Mouse (Mus musculus) bone marrow, adult 2 months (tissue): ENCODE results near the gene Smpd3. TPM values are rescaled to one million over a fixed set of nuclear protein-coding genes. Genes with fewer than 3 reads are reported as not detected.

Source experiments
- H3K27ac ChIP-seq: fragments of 200-500 bp; 2 replicates; pipeline ENCODE4 v1.5.1; 2012; ENCODE audit warnings: low read depth, mild to moderate bottlenecking, control low read depth, inconsistent platforms, low read length; ENCODE audit not compliant: control insufficient read depth, poor library complexity, insufficient read depth
- H3K4me1 ChIP-seq: fragments of 200-500 bp; 2 replicates; pipeline ENCODE4 v1.6.1; 2011; ENCODE audit warnings: low read length; ENCODE audit not compliant: control insufficient read depth, insufficient read depth
- H3K4me3 ChIP-seq: fragments of 200-500 bp; replicated peaks from 2 replicates; pipeline ENCODE3; 2011; ENCODE audit warnings: mild to moderate bottlenecking, low read depth, low read length, control low read depth; ENCODE audit not compliant: control insufficient read depth
- CTCF ChIP-seq: fragments of 200-500 bp; IDR thresholded peaks from 2 replicates; pipeline ENCODE4 v1.5.1; 2011; ENCODE audit warnings: low read length, control low read depth; ENCODE audit not compliant: control insufficient read depth, insufficient read depth
- POLR2A ChIP-seq: fragments of 200-500 bp; IDR thresholded peaks from 2 replicates; pipeline ENCODE4 v1.6.1; 2011; ENCODE audit warnings: low read depth, mild to moderate bottlenecking, control low read depth, low read length, borderline replicate concordance; ENCODE audit not compliant: control insufficient read depth
- WGBS: fragments of 180-500 bp; shearing (Covaris S2); methylation state at CpG from one replicate; pipeline ENCODE4 v1.1.7; 2018; 5-methylcytosine and 5-hydroxymethylcytosine counted together
- polyA plus RNA-seq: library from polyadenylated mRNA; stranded (reverse); fragments of >200 nt; gene quantifications from 2 replicates; pipeline ENCODE4 v1.2.4, GENCODE M21; 2011; ENCODE audit warnings: low replicate concordance; ENCODE audit not compliant: missing spikeins, insufficient read depth, insufficient read length

The Smpd3 gene
- polyA plus RNA-seq, 1 experiment = 0.87 TPM

GRCm38 (mm10) chr8:106289464-106289863, 48.3 kb downstream of the Smpd3 start:
- TF ChIP-seq POLR2A = no peak
- TF ChIP-seq CTCF = no peak
- Histone ChIP-seq H3K27ac (no peak overlapping the region), H3K4me3 (no peak overlapping the region), H3K4me1 (peaks cover 3% of the 10 kb centered on the region; the same call in 1 of the 2 replicates)
- 70% methylated on average over 7 of the region's 7 CpGs for WGBS

- WGBS = 53% methylated on average over 2 of the region's 3 CpGs
Observed at GRCm38 (mm10) chr8:106288732-106289131, 49.1 kb downstream of the Smpd3 start.

GRCm38 (mm10) chr8:106287445-106287844, 50.3 kb downstream of the Smpd3 start:
- Histone ChIP-seq H3K27ac (no peak overlapping the region), H3K4me1 (no peaks in the 10 kb centered on the region; the same call in 1 of the 2 replicates), H3K4me3 (no peak overlapping the region)
- TF ChIP-seq POLR2A (no peak), CTCF (no peak)
- WGBS = 74% methylated on average over 2 of the region's 2 CpGs

More at GRCm38 (mm10) chr8:106288732-106289131, 49.1 kb downstream of the Smpd3 start:
- Histone ChIP-seq H3K27ac (no peak overlapping the region), H3K4me3 (no peak overlapping the region), H3K4me1 (peaks cover 3% of the 10 kb centered on the region; the same call in 1 of the 2 replicates)
- no peak for TF ChIP-seq POLR2A
- no peak for TF ChIP-seq CTCF

- H3K27ac ChIP-seq = no peak overlapping the region
- no peaks in the 10 kb centered on the region for H3K4me1 ChIP-seq
- H3K4me3 ChIP-seq = no peak overlapping the region
- TF ChIP-seq CTCF = no peak
- no peak for TF ChIP-seq POLR2A
- WGBS = 75% methylated on average over 4 of the region's 4 CpGs
Observed at GRCm38 (mm10) chr8:106280844-106281243, 56.9 kb downstream of the Smpd3 start.

GRCm38 (mm10) chr8:106280154-106280553, 57.6 kb downstream of the Smpd3 start:
- Histone ChIP-seq H3K27ac (no peak overlapping the region), H3K4me3 (no peak overlapping the region), H3K4me1 (no peaks in the 10 kb centered on the region)
- TF ChIP-seq CTCF = no peak
- no peak for TF ChIP-seq POLR2A
- WGBS = 63% methylated on average over 5 of the region's 5 CpGs

- TF ChIP-seq CTCF (no peak), POLR2A (no peak)
- Histone ChIP-seq H3K4me1 (no peaks in the 10 kb centered on the region), H3K4me3 (no peak overlapping the region), H3K27ac (no peak overlapping the region)
- 49% methylated on average over 11 of the region's 11 CpGs for whole genome bisulfite sequencing
Observed at GRCm38 (mm10) chr8:106278367-106279042, 59.3 kb downstream of the Smpd3 start.

GRCm38 (mm10) chr8:106276709-106277317, 61.0 kb downstream of the Smpd3 start:
- 80% methylated on average over 5 of the region's 5 CpGs for WGBS
- Histone ChIP-seq H3K4me1 (no peaks in the 10 kb centered on the region), H3K4me3 (no peak overlapping the region), H3K27ac (no peak overlapping the region)
- TF ChIP-seq CTCF (no peak), POLR2A (no peak)

- Histone ChIP-seq H3K4me3 (no peak overlapping the region), H3K4me1 (no peaks in the 10 kb centered on the region), H3K27ac (no peak overlapping the region)
- no peak for TF ChIP-seq POLR2A
- TF ChIP-seq CTCF = no peak
- 81% methylated on average over 3 of the region's 3 CpGs for WGBS
Observed at GRCm38 (mm10) chr8:106273468-106273867, 64.3 kb downstream of the Smpd3 start.

GRCm38 (mm10) chr8:106271378-106271777, 66.4 kb downstream of the Smpd3 start:
- 61% methylated on average over 4 of the region's 4 CpGs for WGBS
- H3K27ac ChIP-seq = no peak overlapping the region
- TF ChIP-seq CTCF (no peak), POLR2A (no peak)

GRCm38 (mm10) chr8:106270804-106271203, 67.0 kb downstream of the Smpd3 start:
- WGBS = 79% methylated on average over 5 of the region's 5 CpGs
- no peak for TF ChIP-seq CTCF
- no peak for TF ChIP-seq POLR2A
- no peak overlapping the region for H3K4me3 ChIP-seq
- no peak overlapping the region for H3K27ac ChIP-seq
- no peaks in the 10 kb centered on the region for H3K4me1 ChIP-seq

More at GRCm38 (mm10) chr8:106271378-106271777, 66.4 kb downstream of the Smpd3 start:
- no peaks in the 10 kb centered on the region for H3K4me1 ChIP-seq
- H3K4me3 ChIP-seq = no peak overlapping the region
